Mouse (Mus musculus): Measurements from ENCODE around the gene Pot1b.

Pot1b gene

DNA sequence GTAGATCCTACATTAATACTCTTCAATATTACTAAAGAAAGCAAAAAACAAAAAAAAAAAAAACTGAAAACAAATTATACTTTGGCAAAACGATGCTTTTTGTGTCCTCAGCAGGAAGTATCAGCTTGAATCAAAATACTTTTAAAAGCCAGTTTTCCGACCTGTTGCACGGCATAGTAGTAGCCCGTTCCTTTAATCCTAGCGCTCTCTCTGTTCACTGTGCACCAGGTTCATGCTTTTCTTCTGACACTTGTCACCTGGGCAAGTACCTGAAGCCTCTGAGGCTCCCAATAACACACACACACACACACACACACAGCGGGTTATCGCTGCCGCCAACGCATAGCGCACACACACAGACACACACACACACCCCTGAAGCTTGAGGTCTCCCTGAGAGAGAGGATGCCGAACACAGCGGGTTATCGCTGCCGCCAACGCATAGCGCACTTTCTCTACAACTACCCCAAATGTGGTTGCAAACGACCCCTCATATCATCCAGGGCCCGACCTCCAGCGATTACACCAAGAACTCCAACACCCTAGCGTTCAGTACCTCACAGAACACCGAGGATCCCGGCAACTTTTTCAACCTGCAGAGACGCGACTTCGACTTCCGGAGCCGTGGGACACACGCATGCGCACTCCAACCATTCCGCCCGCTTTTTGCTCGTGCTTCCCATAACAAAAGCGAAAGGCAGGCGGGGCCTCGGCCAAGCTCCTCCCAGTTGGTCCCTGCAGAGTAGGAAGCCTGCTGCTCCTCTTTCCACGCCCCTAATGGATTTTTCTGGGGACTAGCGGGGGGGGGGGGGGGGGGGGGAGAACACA, at the start of gene Pot1b:
Gene Pot1b (minus strand): TSS at position 645 of the 828 bp plus-strand sequence.
- WGBS: under 1% methylated on average over 37 of the region's 37 CpGs

DNA sequence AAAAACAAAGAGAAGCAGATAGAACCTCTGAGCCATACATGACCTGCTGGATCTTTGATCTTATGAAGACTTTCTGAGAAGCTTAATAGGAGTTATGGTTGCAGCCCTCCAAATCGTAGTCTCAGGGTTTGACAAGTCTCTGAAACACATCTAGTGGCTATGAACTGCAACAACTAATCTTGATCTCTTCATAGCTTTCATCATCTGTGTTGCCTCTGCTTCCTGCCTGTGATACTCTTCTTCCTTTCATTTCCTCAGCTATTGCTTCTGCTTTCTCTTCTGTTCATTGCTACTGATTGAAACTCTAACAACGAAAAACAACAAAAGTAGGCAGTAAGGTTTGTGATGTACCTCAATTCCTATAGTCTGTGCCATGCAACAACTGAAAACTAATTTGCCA, 38.7 kb upstream of the Pot1b start:
- 76% methylated on average over 2 of the region's 2 CpGs for WGBS

DNA sequence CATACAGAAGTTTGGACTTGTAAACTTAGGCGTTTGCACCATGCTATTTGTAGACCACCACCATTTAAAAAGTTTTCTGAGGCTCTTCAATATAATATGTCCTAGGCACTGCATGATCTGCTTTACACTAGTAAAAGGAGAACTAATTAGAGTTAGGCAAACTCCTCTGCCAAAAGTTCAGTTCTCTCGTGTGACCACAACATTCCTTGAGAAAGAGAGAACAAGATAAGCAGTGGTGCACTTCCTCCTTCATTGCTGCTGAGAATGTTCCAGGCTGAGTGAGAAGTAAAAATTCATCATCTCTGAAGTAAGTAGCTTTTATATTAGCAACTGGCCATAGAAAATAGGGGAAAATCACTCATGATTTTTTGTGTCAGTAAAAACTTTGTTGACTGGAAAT, 37.4 kb upstream of the Pot1b start, which contains the start of gene Adgre4:
Gene Adgre4 (plus strand): TSS at position 199 of the 400 bp plus-strand sequence.
- WGBS: 63% methylated on average over 2 of the region's 2 CpGs

DNA sequence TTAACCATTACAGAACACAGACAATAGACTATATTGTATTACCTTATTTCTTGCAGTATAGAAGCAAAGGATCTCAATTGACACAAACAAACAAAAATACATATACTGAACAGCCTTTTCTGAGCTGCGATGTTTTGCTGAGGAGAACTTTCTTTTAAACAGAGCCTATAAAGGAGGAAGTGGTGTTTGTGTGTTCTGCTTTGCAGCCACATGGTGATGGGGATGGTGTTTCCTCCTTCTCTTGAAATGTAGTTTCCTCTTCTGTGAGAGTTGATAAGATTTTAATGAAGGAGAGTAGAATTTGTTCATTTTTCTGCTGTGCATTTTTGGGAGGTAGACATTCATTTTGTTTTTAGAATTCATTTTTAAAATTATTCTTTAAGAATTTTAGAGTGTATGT, 24.2 kb upstream of the Pot1b start:
- WGBS: 74% methylated on average over 1 of the region's 1 CpGs

DNA sequence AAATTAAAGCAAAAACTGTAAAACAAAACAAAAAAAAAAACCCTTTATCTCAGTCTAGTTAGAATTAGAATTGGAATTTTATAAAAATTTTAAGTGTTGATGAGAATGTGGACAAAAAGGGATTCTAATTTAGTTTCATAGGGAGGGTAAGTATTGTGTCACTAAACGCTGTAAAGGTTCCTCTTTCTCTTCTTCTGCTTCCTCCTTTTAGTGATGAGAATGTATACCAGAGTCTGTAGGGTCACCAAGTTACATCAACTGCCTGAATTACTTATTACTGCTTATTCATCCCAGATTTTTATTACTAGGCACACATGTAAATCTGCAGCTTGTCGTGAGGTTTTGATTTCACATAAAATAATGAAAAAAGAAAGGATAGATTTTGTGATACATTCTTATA, 13.8 kb upstream of the Pot1b start:
- 80% methylated on average over 2 of the region's 2 CpGs for WGBS

DNA sequence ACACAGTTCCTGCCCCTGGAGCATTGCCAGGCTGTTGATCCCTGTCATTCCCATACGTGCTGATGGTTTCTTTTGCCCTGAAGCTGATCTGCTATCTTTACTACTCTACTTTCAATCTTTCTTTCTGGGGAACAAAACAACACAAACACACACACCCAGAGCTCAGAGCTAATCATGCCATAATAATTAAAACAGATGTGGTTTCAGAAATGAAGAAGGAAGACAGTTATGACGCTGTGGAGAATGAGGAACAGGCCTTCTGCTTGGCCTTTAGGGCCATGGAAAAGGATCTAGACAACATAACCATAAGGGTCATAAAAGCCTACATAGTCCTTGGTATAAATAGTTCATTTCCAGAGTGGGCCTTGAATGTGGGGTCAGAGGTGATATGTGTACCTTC, 9.8 kb upstream of the Pot1b start:
- WGBS: 78% methylated on average over 2 of the region's 2 CpGs

DNA sequence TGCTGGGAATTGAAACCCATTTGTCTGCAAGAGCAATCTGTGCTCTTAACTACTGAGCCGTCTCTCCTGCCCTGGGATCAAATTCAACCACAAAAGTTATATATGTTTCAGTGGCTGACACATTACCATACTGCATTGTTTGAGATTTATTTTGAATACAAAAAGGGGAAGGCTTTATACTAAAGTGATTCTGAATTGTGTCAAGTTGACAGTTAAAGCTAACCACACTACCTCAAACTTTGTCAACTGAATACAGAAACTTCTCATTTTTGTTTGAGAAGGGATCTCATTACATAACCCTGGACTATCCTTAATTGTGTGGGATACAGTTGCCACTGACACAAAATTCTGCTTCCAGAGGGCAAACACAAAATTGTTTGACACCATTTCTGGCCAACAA, 8.8 kb upstream of the Pot1b start:
- 70% methylated on average over 1 of the region's 1 CpGs for WGBS

DNA sequence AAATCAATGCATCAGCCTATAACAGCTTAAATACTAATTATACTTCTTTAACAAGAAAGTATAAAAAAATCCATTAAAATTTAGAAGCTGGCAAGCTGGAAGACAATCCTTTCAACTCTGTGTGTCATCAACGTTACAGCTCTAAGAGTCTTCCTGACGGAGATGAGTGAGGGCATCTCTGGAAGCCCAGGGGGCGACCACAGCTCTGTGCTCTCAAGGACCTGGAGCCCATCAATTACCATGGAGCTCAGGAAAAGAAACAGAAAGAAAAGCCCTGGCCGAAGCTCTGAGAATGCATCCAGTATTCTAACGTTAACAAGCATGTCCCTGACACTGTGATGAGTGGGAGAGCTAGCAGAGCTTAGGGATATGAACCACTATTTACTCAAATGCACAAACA, 9.6 kb downstream of the Pot1b start:
- 84% methylated on average over 5 of the region's 5 CpGs for WGBS

DNA sequence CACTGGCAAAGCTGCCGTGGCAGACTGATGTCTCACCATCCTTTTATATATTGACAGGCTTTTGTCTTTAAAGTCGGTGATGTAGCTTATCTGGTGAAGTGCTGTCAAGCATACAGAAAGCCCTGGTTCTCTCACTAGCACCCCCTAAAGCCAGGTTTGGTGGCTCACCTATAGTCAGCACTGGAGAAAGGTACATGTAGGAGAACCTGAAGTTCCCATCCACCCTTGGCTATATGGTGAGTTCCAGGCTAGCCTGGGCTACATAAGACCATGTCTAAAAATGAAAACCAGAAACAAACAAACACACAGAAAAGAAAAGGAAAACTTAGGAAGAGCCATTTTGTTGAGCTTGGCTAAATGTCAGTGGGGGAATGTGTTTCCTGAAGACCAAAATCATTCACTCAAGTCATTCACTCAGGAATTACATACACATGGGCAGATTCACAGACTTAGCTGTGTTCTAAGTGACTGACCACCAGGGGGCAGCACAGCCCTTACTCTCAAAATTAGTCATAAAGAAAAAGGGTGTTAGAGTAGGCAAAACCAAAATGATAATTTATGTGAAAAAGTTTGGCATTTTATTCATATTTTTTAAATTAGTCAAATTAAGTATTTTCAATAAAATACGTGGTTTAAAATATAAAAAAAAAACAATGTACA, 10.1 kb downstream of the Pot1b start:
- 66% methylated on average over 3 of the region's 3 CpGs for WGBS

DNA sequence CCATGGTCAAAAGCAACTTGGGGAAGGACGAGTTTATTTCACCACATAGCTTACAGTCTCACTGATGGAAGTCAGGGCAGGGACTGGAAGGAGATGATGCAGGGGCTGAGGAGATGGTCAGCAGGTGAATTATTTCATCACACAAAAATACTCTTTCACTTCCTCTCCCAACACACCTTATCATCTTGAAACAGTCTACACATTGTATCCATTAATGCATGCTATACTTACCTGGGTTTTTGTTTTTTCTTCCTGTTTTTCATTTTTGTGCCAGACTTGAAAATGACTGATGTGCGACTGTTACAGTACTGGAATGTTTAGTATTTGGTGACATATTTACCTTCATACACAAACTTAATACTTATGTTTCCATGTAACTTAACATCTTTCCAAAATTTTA, 13.0 kb downstream of the Pot1b start:
- 92% methylated on average over 2 of the region's 2 CpGs for WGBS

DNA sequence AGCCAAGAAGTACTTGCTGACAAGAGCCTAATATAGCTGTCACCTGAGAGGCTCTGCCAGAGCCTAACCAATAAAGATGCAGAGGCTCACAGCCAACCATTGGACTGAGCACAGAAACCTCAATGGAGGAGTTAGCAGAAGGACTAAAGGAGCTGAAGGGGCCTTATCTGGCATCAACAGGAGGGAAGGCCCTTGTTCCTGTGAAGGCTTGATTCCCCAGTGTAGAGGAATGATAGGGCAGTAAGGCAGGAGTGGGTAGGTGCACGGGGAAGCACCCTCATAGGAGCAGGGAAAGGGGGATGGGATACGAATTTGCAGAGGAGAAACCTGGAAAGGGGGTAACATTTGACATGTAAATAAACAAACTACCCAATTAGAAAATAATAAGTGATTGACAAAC, 51.3 kb downstream of the Pot1b start:
- 89% methylated on average over 2 of the region's 2 CpGs for WGBS

DNA sequence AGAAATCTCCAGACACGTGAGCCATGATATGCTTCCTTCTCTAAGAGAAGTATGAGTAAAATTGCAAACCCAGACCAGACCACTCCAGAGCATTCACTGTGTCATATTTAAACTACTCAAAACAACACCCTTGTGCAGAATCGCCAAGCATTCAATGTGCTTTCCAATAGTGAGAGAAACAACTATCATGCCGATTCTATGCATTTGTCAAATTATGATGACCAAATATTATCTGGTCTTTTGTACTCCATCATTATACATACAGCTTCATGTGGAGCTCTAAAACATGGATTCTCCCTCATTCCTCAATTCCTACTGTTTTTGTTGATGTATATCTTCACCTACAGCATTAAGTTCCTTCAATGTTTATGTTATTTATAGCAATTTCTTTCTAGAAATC, 87.3 kb downstream of the Pot1b start, which contains the start of gene Vmn2r118:
Gene Vmn2r118 (minus strand): TSS at position 101 of the 400 bp plus-strand sequence.
- WGBS: 89% methylated on average over 3 of the region's 3 CpGs
